Mouse (Mus musculus) cerebellum, adult 9-11 months (tissue): Measurements from ENCODE around the gene Dusp27.

Experiments
- DNase-seq: peaks from one replicate; pipeline ENCODE4 v3.0.0; 2022

Gene Dusp27

GRCm38 (mm10) chr1:166094462-166094861, 33.3 kb downstream of the Dusp27 start:
- DNase-seq: no peak

- no peak for DNase-seq
Observed at GRCm38 (mm10) chr1:166090306-166090705, 37.4 kb downstream of the Dusp27 start.

- no peak for DNase-seq
Observed at GRCm38 (mm10) chr1:166089739-166090138, 38.0 kb downstream of the Dusp27 start.

- no peak for DNase-seq
Observed at GRCm38 (mm10) chr1:166089337-166089736, 38.4 kb downstream of the Dusp27 start.

- no peak for DNase-seq
Observed at GRCm38 (mm10) chr1:166088446-166089170, 39.1 kb downstream of the Dusp27 start.

- DNase-seq: no peak
Observed at GRCm38 (mm10) chr1:166077052-166077735, 50.5 kb downstream of the Dusp27 start.

- DNase-seq: no peak
Observed at GRCm38 (mm10) chr1:166067856-166068440, 59.8 kb downstream of the Dusp27 start.

GRCm38 (mm10) chr1:166063870-166064269, 63.9 kb downstream of the Dusp27 start:
- DNase-seq: no peak

GRCm38 (mm10) chr1:166061532-166061931, 66.2 kb downstream of the Dusp27 start:
- DNase-seq: no peak

- no peak for DNase-seq
Observed at GRCm38 (mm10) chr1:166060406-166060805, 67.3 kb downstream of the Dusp27 start.

- no peak for DNase-seq
Observed at GRCm38 (mm10) chr1:166056098-166056756, 71.5 kb downstream of the Dusp27 start.

GRCm38 (mm10) chr1:166053285-166053955, 74.3 kb downstream of the Dusp27 start:
- DNase-seq: no peak

GRCm38 (mm10) chr1:166049046-166049827, 78.5 kb downstream of the Dusp27 start:
- DNase-seq: no peak

- DNase-seq: no peak
Observed at GRCm38 (mm10) chr1:166048230-166048911, 79.4 kb downstream of the Dusp27 start.
